Mouse (Mus musculus) stomach, embryonic 14.5 days (tissue): Measurements from ENCODE around the gene Fam81b. TPM values are rescaled to one million over a fixed set of nuclear protein-coding genes. Genes with fewer than 3 reads are reported as not detected.

ENCODE experiments used
- ATAC-seq: fragments of 200-750 bp; cut with Nextera tagmentation; 2 replicates; pipeline ENCODE4 v1.8.0; 2017; ENCODE audit warnings: low read depth, moderate TSS enrichment; ENCODE audit not compliant: insufficient number of reproducible peaks, insufficient read depth, low FRiP score
- H3K27ac ChIP-seq: fragments of 300-500 bp; sonication (generic); 2 replicates; pipeline ENCODE4 v1.5.1; 2014; ENCODE audit warnings: mild to moderate bottlenecking, low read length, moderate library complexity, mixed read lengths
- H3K27me3 ChIP-seq: fragments of 300-500 bp; sonication (generic); 2 replicates; pipeline ENCODE4 v1.6.1; 2014; ENCODE audit warnings: low read length, control low read depth, mixed read lengths; ENCODE audit not compliant: control insufficient read depth, insufficient read depth
- H3K36me3 ChIP-seq: fragments of 300-500 bp; sonication (generic); 2 replicates; pipeline ENCODE4 v1.6.1; 2014; ENCODE audit warnings: mild to moderate bottlenecking, control low read depth, low read length, moderate library complexity, mixed read lengths; ENCODE audit not compliant: control insufficient read depth, insufficient read depth
- H3K4me1 ChIP-seq: fragments of 300-500 bp; sonication (generic); 2 replicates; pipeline ENCODE4 v1.6.1; 2014; ENCODE audit warnings: low read length, control low read depth, mixed read lengths; ENCODE audit not compliant: control insufficient read depth, insufficient read depth
- H3K4me2 ChIP-seq: fragments of 300-500 bp; sonication (generic); replicated peaks from 2 replicates; pipeline ENCODE4 v1.6.1; 2014; ENCODE audit warnings: low read depth, low read length, control low read depth
- H3K4me3 ChIP-seq: fragments of 300-500 bp; sonication (generic); 2 replicates; pipeline ENCODE4 v1.5.1; 2014; ENCODE audit warnings: low read depth, low read length, control low read depth
- H3K9ac ChIP-seq: fragments of 300-500 bp; sonication (generic); replicated peaks from 2 replicates; pipeline ENCODE4 v1.6.1; 2014; ENCODE audit warnings: low read depth, mild to moderate bottlenecking, control low read depth, low read length, moderate library complexity, mixed read lengths
- H3K9me3 ChIP-seq: fragments of 300-500 bp; sonication (generic); 2 replicates; pipeline ENCODE4 v1.6.1; 2016; ENCODE audit warnings: low read depth, low read length, control low read depth; ENCODE audit not compliant: control insufficient read depth
- WGBS: fragments of 180-500 bp; shearing (Covaris S2); extraction: QIAGEN DNeasy Blood & Tissue Kit; methylation state at CpG from one replicate; pipeline ENCODE4 v1.1.7; 2014; 5-methylcytosine and 5-hydroxymethylcytosine counted together
- polyA plus RNA-seq: library from polyadenylated mRNA; unstranded; fragments of >200 nt; fragmentation: Nextera tagmentation; extraction: Ambion mirVana; gene quantifications from 2 replicates; pipeline ENCODE4 v1.2.1, GENCODE M21; 2014

The Fam81b gene
- polyA plus RNA-seq, 1 experiment from 2014 or later = 0.14 TPM

DNA sequence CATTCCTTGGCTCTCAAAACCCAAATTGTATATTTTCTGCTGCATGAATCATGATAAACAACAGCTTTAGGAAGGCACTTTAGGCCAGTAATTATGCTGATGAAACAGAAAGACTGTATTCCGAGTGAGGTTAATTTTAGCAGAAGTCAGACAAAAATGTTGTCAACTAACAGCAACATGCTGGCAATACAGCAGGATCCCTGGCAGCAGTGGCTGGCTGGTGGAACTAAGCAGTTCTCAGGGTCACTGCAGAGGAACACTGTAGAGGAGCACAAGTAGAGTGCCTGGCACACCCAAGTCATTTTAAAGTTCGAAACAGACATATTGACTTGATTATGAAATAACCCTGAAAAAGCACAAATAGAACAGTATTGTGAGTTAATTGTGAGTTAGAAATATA is 2.8 kb downstream of the Fam81b start:
- WGBS = 75% methylated on average over 2 of the region's 2 CpGs
- Histone ChIP-seq H3K27me3 (no peaks in the 10 kb centered on the region), H3K27ac (no peak overlapping the region)

DNA sequence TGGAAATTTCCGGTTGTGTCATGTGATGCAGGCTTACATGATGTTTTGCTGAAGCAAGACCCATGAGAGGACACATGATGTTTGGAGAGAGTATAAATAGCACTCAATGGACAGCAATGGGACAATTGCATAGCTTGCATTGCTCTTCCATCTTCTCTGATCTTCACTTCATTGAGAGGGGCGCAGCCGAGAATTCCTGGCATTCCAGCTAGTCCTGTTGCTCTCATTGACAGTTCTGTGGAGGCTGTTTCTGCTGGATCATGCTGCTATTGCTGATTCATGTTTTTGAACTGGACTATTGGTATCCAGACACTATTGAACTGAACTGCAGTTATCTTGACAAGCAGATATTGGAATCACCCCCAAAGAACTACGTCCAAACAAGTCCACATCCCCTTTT is 12.8 kb downstream of the Fam81b start:
- Histone ChIP-seq H3K27me3 (no peaks in the 10 kb centered on the region), H3K9me3 (peaks cover 1% of the 10 kb centered on the region; the same call in 1 of the 2 replicates), H3K36me3 (no peaks in the 10 kb centered on the region), H3K9ac (no peak overlapping the region), H3K4me2 (no peak overlapping the region), H3K4me1 (no peaks in the 10 kb centered on the region), H3K27ac (no peak overlapping the region), H3K4me3 (no peak overlapping the region)
- ATAC-seq = no peak
- WGBS = 57% methylated on average over 4 of the region's 4 CpGs

More for the DNA sequence above, 2.8 kb downstream of the Fam81b start:
- no peaks in the 10 kb centered on the region for H3K4me1 ChIP-seq
- no peak for ATAC-seq
- no peaks in the 10 kb centered on the region for H3K36me3 ChIP-seq
- peaks cover 3% of the 10 kb centered on the region; the same call in 1 of the 2 replicates for H3K9me3 ChIP-seq
- no peak overlapping the region for H3K9ac ChIP-seq
- H3K4me3 ChIP-seq = no peak overlapping the region
- no peak overlapping the region for H3K4me2 ChIP-seq

DNA sequence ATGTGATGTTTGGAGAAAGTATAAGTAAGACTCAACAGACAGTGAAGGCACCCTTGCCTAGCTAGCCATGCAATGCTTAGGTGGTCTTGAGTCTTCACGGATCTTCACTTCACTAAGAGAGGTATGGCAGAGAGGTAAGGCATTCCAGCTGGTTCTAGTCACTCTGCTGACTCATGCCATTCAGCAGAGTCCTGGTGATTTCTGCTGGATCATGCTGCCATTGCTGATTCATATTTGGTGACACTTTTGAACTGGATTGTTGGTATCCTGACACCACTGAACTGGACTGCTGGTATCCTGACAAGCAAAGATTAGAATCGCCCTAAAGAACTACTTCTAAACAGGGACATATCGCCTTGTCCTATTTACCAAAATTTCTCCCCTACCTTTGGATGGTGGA is 20.3 kb downstream of the Fam81b start:
- H3K9ac ChIP-seq = no peak overlapping the region
- 89% methylated on average over 3 of the region's 3 CpGs for WGBS
- H3K9me3 ChIP-seq = no peaks in the 10 kb centered on the region
- H3K27ac ChIP-seq = no peak overlapping the region
- H3K4me3 ChIP-seq = no peak overlapping the region
- H3K27me3 ChIP-seq = no peaks in the 10 kb centered on the region
- H3K4me1 ChIP-seq = no peaks in the 10 kb centered on the region
- H3K36me3 ChIP-seq = no peaks in the 10 kb centered on the region
- no peak for ATAC-seq
- no peak overlapping the region for H3K4me2 ChIP-seq

DNA sequence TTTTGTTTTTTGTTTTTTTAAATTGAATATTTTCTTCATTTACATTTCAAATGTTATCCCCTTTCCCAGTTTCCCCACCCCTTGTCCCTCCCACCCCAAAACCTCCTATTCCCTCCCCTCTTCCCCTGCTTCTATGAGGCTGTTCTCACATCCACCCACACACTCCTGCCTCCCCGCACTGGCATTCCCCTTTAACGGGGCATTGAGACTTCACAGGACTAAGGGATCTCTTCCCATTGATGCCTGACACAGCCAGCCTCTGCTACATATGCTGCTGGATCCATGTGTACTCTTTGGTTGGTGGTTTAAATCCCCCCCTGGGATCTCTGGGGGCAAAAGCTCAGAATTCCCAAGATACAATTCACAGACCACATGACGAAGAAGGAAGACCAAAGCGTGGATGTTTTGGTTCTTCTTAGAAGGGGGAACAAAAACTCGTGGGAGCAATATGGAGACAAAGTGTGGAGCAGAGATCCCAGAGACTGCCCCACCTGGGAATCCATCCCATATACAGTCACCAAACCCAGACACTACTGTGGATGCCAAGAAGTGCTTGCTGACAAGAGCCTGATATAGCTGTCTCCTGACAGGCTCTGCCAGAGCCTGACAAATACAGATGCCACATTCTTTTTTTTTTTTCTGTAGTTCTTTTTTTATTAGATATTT is 40.4 kb downstream of the Fam81b start:
- H3K27ac ChIP-seq = no peak overlapping the region
- ATAC-seq = no peak
- H3K27me3 ChIP-seq = no peaks in the 10 kb centered on the region
- H3K9ac ChIP-seq = no peak overlapping the region
- H3K4me2 ChIP-seq = no peak overlapping the region
- no peaks in the 10 kb centered on the region for H3K36me3 ChIP-seq
- no peaks in the 10 kb centered on the region for H3K4me1 ChIP-seq
- H3K9me3 ChIP-seq = no peaks in the 10 kb centered on the region
- 71% methylated on average over 5 of the region's 5 CpGs for WGBS
- no peak overlapping the region for H3K4me3 ChIP-seq

DNA sequence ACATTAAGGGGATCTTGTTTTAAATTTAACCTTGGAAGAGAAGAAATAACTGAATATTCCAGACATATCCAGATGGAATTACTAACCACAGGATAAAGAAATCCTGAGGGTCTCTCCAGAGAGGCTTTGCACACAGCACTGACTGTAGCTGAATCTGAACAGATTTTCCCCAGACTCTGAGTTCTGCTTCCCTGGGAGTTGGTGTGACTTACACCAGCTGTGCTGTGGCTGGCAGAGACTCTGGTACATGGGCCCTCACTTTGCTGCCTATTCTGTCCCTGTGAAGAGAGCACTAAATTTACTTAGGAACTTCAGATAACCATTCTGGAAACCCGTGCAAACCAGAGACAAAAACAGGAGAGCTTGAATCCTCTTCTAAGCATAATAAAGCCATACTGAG is 46.1 kb downstream of the Fam81b start:
- 59% methylated on average over 1 of the region's 1 CpGs for WGBS
- H3K27me3 ChIP-seq = no peaks in the 10 kb centered on the region
- no peak for ATAC-seq
- H3K9me3 ChIP-seq = no peaks in the 10 kb centered on the region
- H3K36me3 ChIP-seq = no peaks in the 10 kb centered on the region
- no peak overlapping the region for H3K4me2 ChIP-seq
- no peak overlapping the region for H3K9ac ChIP-seq
- no peak overlapping the region for H3K4me3 ChIP-seq
- H3K4me1 ChIP-seq = no peaks in the 10 kb centered on the region
- no peak overlapping the region for H3K27ac ChIP-seq

DNA sequence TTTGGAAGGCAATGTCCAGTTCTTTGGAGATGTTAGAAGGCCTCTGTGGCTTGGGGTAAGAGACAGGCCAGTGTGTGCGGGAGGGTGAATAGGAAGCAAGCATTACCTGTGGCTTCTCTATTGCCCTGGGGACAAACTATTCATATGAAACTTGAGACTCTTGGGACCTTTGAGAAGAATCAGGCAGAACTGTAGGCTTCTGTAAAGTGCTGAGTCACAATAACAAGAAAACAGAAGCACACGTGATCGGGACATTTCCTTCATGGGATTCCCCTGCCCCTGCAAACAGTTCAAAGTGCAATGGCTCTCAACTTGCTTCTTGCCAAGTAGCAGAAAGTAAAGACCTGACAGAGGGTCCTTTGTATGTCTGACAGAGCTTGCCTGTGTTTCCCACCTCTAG is 48.5 kb downstream of the Fam81b start:
- H3K27me3 ChIP-seq = no peaks in the 10 kb centered on the region
- no peak for ATAC-seq
- 76% methylated on average over 3 of the region's 3 CpGs for WGBS
- H3K4me3 ChIP-seq = no peak overlapping the region
- no peaks in the 10 kb centered on the region for H3K9me3 ChIP-seq
- H3K27ac ChIP-seq = no peak overlapping the region
- H3K9ac ChIP-seq = no peak overlapping the region
- no peak overlapping the region for H3K4me2 ChIP-seq
- H3K4me1 ChIP-seq = no peaks in the 10 kb centered on the region
- no peaks in the 10 kb centered on the region for H3K36me3 ChIP-seq

DNA sequence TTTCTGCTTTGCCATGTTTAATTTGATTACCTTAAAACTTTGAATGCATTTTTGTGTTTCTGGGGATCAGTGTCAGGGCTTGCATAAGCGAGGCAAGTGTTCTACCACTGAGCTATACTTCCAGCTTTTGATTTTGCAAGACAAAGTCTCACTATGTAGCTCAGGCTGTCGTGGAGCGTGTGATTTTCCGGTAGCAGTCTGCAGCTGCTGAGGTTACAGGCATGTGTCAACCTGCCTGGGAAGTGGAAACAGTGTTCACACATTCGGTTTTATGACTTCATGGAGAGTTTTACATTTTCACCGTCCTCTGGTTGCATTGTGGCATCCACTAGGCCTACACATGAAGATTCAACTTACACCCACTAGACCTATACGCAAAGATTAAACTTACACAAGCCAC is 54.8 kb downstream of the Fam81b start:
- H3K4me3 ChIP-seq = no peak overlapping the region
- ATAC-seq = no peak
- no peaks in the 10 kb centered on the region for H3K4me1 ChIP-seq

DNA sequence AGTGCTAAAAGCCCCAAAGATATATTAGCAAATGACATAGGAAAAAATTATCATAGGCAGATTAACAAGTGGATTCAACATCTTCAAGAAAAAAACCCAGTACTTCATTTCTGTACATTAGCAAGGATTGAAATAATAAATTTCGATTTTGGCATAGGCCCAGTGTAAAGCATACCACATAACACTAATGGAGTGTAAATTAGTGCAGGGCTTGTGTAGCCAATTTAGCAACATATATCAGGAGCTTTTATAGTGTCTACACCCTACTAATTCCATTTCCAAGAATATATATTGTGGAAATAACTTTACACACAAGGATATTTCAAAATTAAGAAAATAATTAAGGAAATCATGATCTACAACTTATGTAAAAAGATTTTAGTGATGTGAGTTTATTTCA is 55.8 kb downstream of the Fam81b start:
- Histone ChIP-seq H3K36me3 (no peaks in the 10 kb centered on the region), H3K27me3 (no peaks in the 10 kb centered on the region), H3K4me3 (no peak overlapping the region), H3K4me2 (no peak overlapping the region), H3K9ac (no peak overlapping the region), H3K9me3 (no peaks in the 10 kb centered on the region), H3K4me1 (no peaks in the 10 kb centered on the region), H3K27ac (no peak overlapping the region)
- ATAC-seq = no peak
- WGBS = 58% methylated on average over 1 of the region's 1 CpGs

More for the DNA sequence above, 54.8 kb downstream of the Fam81b start:
- no peaks in the 10 kb centered on the region for H3K27me3 ChIP-seq
- no peak overlapping the region for H3K27ac ChIP-seq
- H3K9me3 ChIP-seq = no peaks in the 10 kb centered on the region
- no peaks in the 10 kb centered on the region for H3K36me3 ChIP-seq
- WGBS = 65% methylated on average over 7 of the region's 7 CpGs
- H3K9ac ChIP-seq = no peak overlapping the region
- H3K4me2 ChIP-seq = no peak overlapping the region

DNA sequence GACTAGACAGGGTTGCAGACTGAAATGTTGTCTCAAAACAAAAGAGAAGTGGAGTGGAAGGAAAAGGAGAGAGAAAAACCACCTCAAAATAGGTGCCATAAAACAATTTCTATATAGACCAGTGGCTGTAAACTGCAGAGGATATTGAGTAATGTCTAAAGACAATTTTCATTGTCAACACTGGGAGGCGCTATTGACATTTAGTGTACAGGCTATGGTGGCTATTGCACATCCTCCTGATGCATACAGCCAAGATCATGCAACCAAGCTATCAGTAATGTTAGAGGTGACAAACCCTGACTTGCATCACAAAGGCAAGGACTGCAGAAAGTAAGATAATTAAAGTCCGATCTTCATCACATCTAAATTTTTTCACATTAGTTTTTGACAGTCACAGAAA is 89.5 kb downstream of the Fam81b start:
- Histone ChIP-seq H3K4me1 (no peaks in the 10 kb centered on the region), H3K9me3 (no peaks in the 10 kb centered on the region), H3K36me3 (no peaks in the 10 kb centered on the region), H3K9ac (no peak overlapping the region), H3K4me2 (no peak overlapping the region), H3K4me3 (no peak overlapping the region), H3K27me3 (no peaks in the 10 kb centered on the region), H3K27ac (no peak overlapping the region)
- 44% methylated on average over 2 of the region's 2 CpGs for WGBS
- peak; percentile 56; the same call in 1 of the 2 replicates for ATAC-seq
